ENCODE assay signal across 19 mouse cellular contexts in the genomic region with DNA sequence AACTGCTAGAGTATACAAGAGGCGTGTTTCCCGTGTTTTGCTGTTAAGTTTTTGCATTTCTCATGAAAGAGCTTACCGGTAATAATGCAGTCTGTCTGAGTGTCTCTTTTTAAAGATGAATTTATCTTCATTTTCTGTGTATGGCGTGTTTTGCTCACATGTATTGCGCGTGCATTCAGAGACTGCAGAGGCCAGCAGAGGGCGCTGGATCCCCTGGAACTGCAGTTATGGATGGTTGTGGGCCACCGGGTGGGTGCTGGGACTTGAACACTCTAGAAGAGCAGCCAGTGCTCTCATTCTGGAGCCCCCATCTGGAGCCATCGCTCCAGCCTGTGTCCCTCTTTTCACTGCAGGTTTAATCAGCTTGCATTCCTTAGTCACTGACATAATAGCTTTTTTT. TPM values are rescaled to one million over a fixed set of nuclear protein-coding genes. Genes with fewer than 3 reads are reported as not detected.
DNase-seq lines count a peak whose midpoint lies in the region; ATAC-seq and TF ChIP-seq lines count a peak whose summit lies in the region.
"Had no signal": no experiment of that assay in that cellular context is flagged by ENCODE, and none has a peak within 500 bp of the region (broad histone marks: within the 10 kb centered on the region; RNA-seq: fewer than 3 reads in every experiment).

No protein-coding gene starts in this region.

- peak; percentile 51 for TF ChIP-seq CTCF in layer of hippocampus, adult 2 months (conservative IDR thresholded peaks at IDR 0.05)
- peak; percentile 34; the same call in 1 of the 2 replicates for TF ChIP-seq CTCF in testis, adult 2 months (IDR thresholded peaks at IDR 0.05; ENCODE audit: control insufficient read depth, insufficient read depth, insufficient replicate concordance, low read depth, low read length)

- H3K27me3 ChIP-seq in embryonic facial prominence, embryonic 13.5 days: no peaks in the 10 kb centered on the region
- H3K27me3 ChIP-seq in embryonic facial prominence, embryonic 10.5 days (replicated peaks; ENCODE audit: low read depth, poor library complexity, severe bottlenecking): no peaks in the 10 kb centered on the region
- no peaks in the 10 kb centered on the region for H3K27me3 ChIP-seq in testis, adult 2 months (ENCODE audit: control insufficient read depth, insufficient read depth, low read length)
- H3K27me3 ChIP-seq: kidney, embryonic 15.5 days; limb, embryonic 15.5 days; neural tube, embryonic 12.5 days had no signal

- no peak overlapping the region for H3K4me2 ChIP-seq in embryonic facial prominence, embryonic 13.5 days
- H3K4me2 ChIP-seq: kidney, embryonic 15.5 days; limb, embryonic 15.5 days; neural tube, embryonic 12.5 days had no signal

- H3K4me1 ChIP-seq in embryonic facial prominence, embryonic 13.5 days: peaks cover 17% of the 10 kb centered on the region
- peaks cover 7% of the 10 kb centered on the region; the same call in 1 of the 2 replicates for H3K4me1 ChIP-seq in embryonic facial prominence, embryonic 10.5 days
- no peaks in the 10 kb centered on the region; the same call in 1 of the 2 replicates for H3K4me1 ChIP-seq in testis, adult 2 months (ENCODE audit: control insufficient read depth, insufficient read depth, low read length)
- H3K4me1 ChIP-seq: heart, embryonic 10.5 days; kidney, embryonic 15.5 days; neural tube, embryonic 12.5 days had no signal

- ATAC-seq in embryonic facial prominence, embryonic 13.5 days (ENCODE audit: insufficient number of reproducible peaks, insufficient read depth, low FRiP score, low TSS enrichment, low read depth): no peak
- ATAC-seq: forebrain, embryonic 14.5 days; hindbrain, embryonic 16.5 days had no signal

- intact Hi-C loops in left cerebral cortex, postnatal 36 days (cut with DNase I): no loop called here

- no peak overlapping the region for H3K9ac ChIP-seq in embryonic facial prominence, embryonic 13.5 days
- H3K9ac ChIP-seq: kidney, embryonic 15.5 days; limb, embryonic 15.5 days; neural tube, embryonic 12.5 days had no signal

- DNase-seq in embryonic facial prominence, embryonic 10.5 days (ENCODE audit: low spot score): no peak
- no peak for DNase-seq in layer of hippocampus, adult 2 months (ENCODE audit: low spot score in 2 of 2)
- DNase-seq in layer of hippocampus, adult 8-10 months (ENCODE audit: low spot score in 2 of 2): no peak
- DNase-seq in testis, postnatal 10 days (ENCODE audit: low spot score): no peak
- no peak for DNase-seq in right cerebral cortex, postnatal 10 days (ENCODE audit: low spot score in 2 of 2)
- no peak for DNase-seq in left cerebral cortex, postnatal 36 days (ENCODE audit: low spot score in 2 of 2)
- DNase-seq: adrenal gland, adult 2 months; cerebellum, adult 9-10 months; layer of hippocampus, adult 9-11 months; right cerebral cortex, postnatal 25 days had no signal

- no peaks in the 10 kb centered on the region for H3K9me3 ChIP-seq in embryonic facial prominence, embryonic 13.5 days
- 0 out of 2 replicates have a peak, but pooled peaks cover 2% of the 10 kb centered on the region for H3K9me3 ChIP-seq in embryonic facial prominence, embryonic 10.5 days
- H3K9me3 ChIP-seq: heart, embryonic 10.5 days; kidney, embryonic 15.5 days; limb, embryonic 15.5 days; neural tube, embryonic 12.5 days had no signal

- H3K36me3 ChIP-seq in embryonic facial prominence, embryonic 13.5 days: peaks cover 20% of the 10 kb centered on the region; the same call in 1 of the 2 replicates
- peaks cover 45% of the 10 kb centered on the region for H3K36me3 ChIP-seq in embryonic facial prominence, embryonic 10.5 days (replicated peaks)
- H3K36me3 ChIP-seq in testis, adult 2 months (ENCODE audit: control insufficient read depth, insufficient read depth, low read length): no peaks in the 10 kb centered on the region; the same call in 1 of the 2 replicates
- H3K36me3 ChIP-seq: heart, embryonic 10.5 days; neural tube, embryonic 12.5 days had no signal

- 90% methylated on average over 9 of the region's 9 CpGs for WGBS in embryonic facial prominence, embryonic 13.5 days
- 93% methylated on average over 9 of the region's 9 CpGs for WGBS in embryonic facial prominence, embryonic 10.5 days

- H3K27ac ChIP-seq in embryonic facial prominence, embryonic 13.5 days: 0 out of 2 replicates have a peak overlapping the region, but pooled peaks have one; percentile 33
- H3K27ac ChIP-seq in embryonic facial prominence, embryonic 10.5 days (replicated peaks): no peak overlapping the region
- H3K27ac ChIP-seq in layer of hippocampus, adult 2 months: no peak overlapping the region
- H3K27ac ChIP-seq in testis, adult 2 months (ENCODE audit: control insufficient read depth, insufficient read depth, low read depth, low read length): no peak overlapping the region
- H3K27ac ChIP-seq: heart, embryonic 10.5 days; kidney, embryonic 15.5 days; limb, embryonic 15.5 days; macrophage; neural tube, embryonic 12.5 days had no signal

- no peak overlapping the region for H3K4me3 ChIP-seq in embryonic facial prominence, embryonic 13.5 days
- H3K4me3 ChIP-seq in embryonic facial prominence, embryonic 10.5 days: no peak overlapping the region
- H3K4me3 ChIP-seq in layer of hippocampus, adult 2 months: no peak overlapping the region
- no peak overlapping the region for H3K4me3 ChIP-seq in testis, adult 2 months (ENCODE audit: control insufficient read depth, low read depth, low read length)
- H3K4me3 ChIP-seq: heart, embryonic 10.5 days; kidney, embryonic 15.5 days; limb, embryonic 15.5 days; neural tube, embryonic 12.5 days had no signal

- no peak for TF ChIP-seq POLR2A in testis, adult 2 months (IDR thresholded peaks at IDR 0.05; ENCODE audit: control insufficient read depth, low read depth, low read length)

RNA-seq across cellular contexts. Expression of a gene that starts 46.1 kb away (rescaled TPM):
- 19.2 and 21.2 TPM in 2 replicates for polyA plus RNA-seq in embryonic facial prominence, embryonic 13.5 days (2015; fragmentation: Nextera tagmentation; extraction: Ambion mirVana)
- polyA plus RNA-seq in embryonic facial prominence, embryonic 10.5 days (2016; fragmentation: Nextera tagmentation; extraction: Ambion mirVana): 18.7 and 24.0 TPM in 2 replicates
- total RNA-seq in layer of hippocampus, adult 2 months (2021): 10 to 100 TPM; 13.0 to 14.5 TPM
- 10 to 100 TPM; 11.9 to 13.8 (median 12.8) TPM for total RNA-seq in layer of hippocampus, adult 8-10 months (2022)
- polyA plus RNA-seq in testis, adult 2 months (2012; rRNA removed): 61.8 and 84.2 TPM in 2 replicates
- 10 to 100 TPM; 10.4 to 10.5 TPM for total RNA-seq in left cerebral cortex, postnatal 36 days (2021)
